Mouse (Mus musculus): ENCODE measurements around the gene Arhgef12. TPM values are rescaled to one million over a fixed set of nuclear protein-coding genes. Genes with fewer than 3 reads are reported as not detected.

Gene Arhgef12
- total and polyA plus RNA-seq, 2 experiments, result 22.9 to 62.3 TPM

- no peak for DNase-seq (ENCODE audit: extremely low read depth, low read depth, low spot score)
- H3K79me2 ChIP-seq (ENCODE audit: control insufficient read depth, insufficient read depth, low read length), result peaks cover 47% of the 10 kb centered on the region
- TF ChIP-seq CTCF (IDR thresholded peaks at IDR 0.05; ENCODE audit: low read depth, low read length), result no peak
- H3K27me3 ChIP-seq (ENCODE audit: control insufficient read depth, insufficient read depth, low read length), result no peaks in the 10 kb centered on the region
- peaks cover 32% of the 10 kb centered on the region for H3K4me1 ChIP-seq (ENCODE audit: control insufficient read depth, insufficient read depth, low read length)
- no peaks in the 10 kb centered on the region for H3K36me3 ChIP-seq (ENCODE audit: control insufficient read depth, insufficient read depth, low read length)
- H3K9ac ChIP-seq (ENCODE audit: low read depth, low read length), result no peak overlapping the region
- no peak overlapping the region for H3K27ac ChIP-seq (replicated peaks; ENCODE audit: insufficient read depth, low read depth, low read length)
- WGBS, result 83% methylated on average over 3 of the region's 3 CpGs
- H3K4me3 ChIP-seq (ENCODE audit: insufficient read depth, low read depth, low read length), result no peak overlapping the region
Observed at GRCm38 (mm10) chr9:43097801-43098557, 9.1 kb downstream of the Arhgef12 start.

GRCm38 (mm10) chr9:43096337-43096736 lies 10.7 kb downstream of the Arhgef12 start:
- H3K9ac ChIP-seq (ENCODE audit: low read depth, low read length), result no peak overlapping the region
- peaks cover 39% of the 10 kb centered on the region for H3K4me1 ChIP-seq (ENCODE audit: control insufficient read depth, insufficient read depth, low read length)
- no peak for DNase-seq (ENCODE audit: extremely low read depth, low read depth, low spot score)
- H3K27me3 ChIP-seq (ENCODE audit: control insufficient read depth, insufficient read depth, low read length), result no peaks in the 10 kb centered on the region
- no peak overlapping the region for H3K4me3 ChIP-seq (ENCODE audit: insufficient read depth, low read depth, low read length)
- H3K79me2 ChIP-seq (ENCODE audit: control insufficient read depth, insufficient read depth, low read length), result peaks cover 45% of the 10 kb centered on the region; the same call in 1 of the 2 replicates
- TF ChIP-seq POLR2A (IDR thresholded peaks at IDR 0.05; ENCODE audit: extremely low read depth, insufficient read depth, low read length) (no peak), CTCF (IDR thresholded peaks at IDR 0.05; ENCODE audit: low read depth, low read length) (no peak)
- no peak overlapping the region for H3K27ac ChIP-seq (replicated peaks; ENCODE audit: insufficient read depth, low read depth, low read length)
- H3K36me3 ChIP-seq (ENCODE audit: control insufficient read depth, insufficient read depth, low read length), result no peaks in the 10 kb centered on the region

- DNase-seq (ENCODE audit: extremely low read depth, low read depth, low spot score), result no peak
- no peak overlapping the region for H3K4me3 ChIP-seq (ENCODE audit: insufficient read depth, low read depth, low read length)
- peaks cover 38% of the 10 kb centered on the region for H3K4me1 ChIP-seq (ENCODE audit: control insufficient read depth, insufficient read depth, low read length)
- TF ChIP-seq POLR2A (IDR thresholded peaks at IDR 0.05; ENCODE audit: extremely low read depth, insufficient read depth, low read length) (no peak), CTCF (IDR thresholded peaks at IDR 0.05; ENCODE audit: low read depth, low read length) (no peak)
- H3K27ac ChIP-seq (replicated peaks; ENCODE audit: insufficient read depth, low read depth, low read length), result no peak overlapping the region
- no peaks in the 10 kb centered on the region; the same call in 1 of the 2 replicates for H3K36me3 ChIP-seq (ENCODE audit: control insufficient read depth, insufficient read depth, low read length)
- no peak overlapping the region for H3K9ac ChIP-seq (ENCODE audit: low read depth, low read length)
- H3K79me2 ChIP-seq (ENCODE audit: control insufficient read depth, insufficient read depth, low read length), result peaks cover 44% of the 10 kb centered on the region; the same call in 1 of the 2 replicates
- H3K27me3 ChIP-seq (ENCODE audit: control insufficient read depth, insufficient read depth, low read length), result no peaks in the 10 kb centered on the region
- 58% methylated on average over 4 of the region's 4 CpGs for WGBS
Observed at GRCm38 (mm10) chr9:43094828-43095227, 12.2 kb downstream of the Arhgef12 start.

GRCm38 (mm10) chr9:43093803-43094202 lies 13.2 kb downstream of the Arhgef12 start:
- TF ChIP-seq CTCF (IDR thresholded peaks at IDR 0.05; ENCODE audit: low read depth, low read length) (no peak), POLR2A (IDR thresholded peaks at IDR 0.05; ENCODE audit: extremely low read depth, insufficient read depth, low read length) (no peak)
- Histone ChIP-seq H3K79me2 (ENCODE audit: control insufficient read depth, insufficient read depth, low read length) (peaks cover 47% of the 10 kb centered on the region; the same call in 1 of the 2 replicates), H3K4me3 (ENCODE audit: insufficient read depth, low read depth, low read length) (no peak overlapping the region), H3K36me3 (ENCODE audit: control insufficient read depth, insufficient read depth, low read length) (no peaks in the 10 kb centered on the region; the same call in 1 of the 2 replicates), H3K27ac (replicated peaks; ENCODE audit: insufficient read depth, low read depth, low read length) (no peak overlapping the region), H3K4me1 (ENCODE audit: control insufficient read depth, insufficient read depth, low read length) (peaks cover 35% of the 10 kb centered on the region), H3K9ac (ENCODE audit: low read depth, low read length) (no peak overlapping the region), H3K27me3 (ENCODE audit: control insufficient read depth, insufficient read depth, low read length) (no peaks in the 10 kb centered on the region)
- WGBS, result 14% methylated on average over 3 of the region's 3 CpGs
- DNase-seq (ENCODE audit: extremely low read depth, low read depth, low spot score), result peak; percentile 83

GRCm38 (mm10) chr9:43085686-43086285 lies 21.3 kb downstream of the Arhgef12 start:
- H3K27ac ChIP-seq (replicated peaks; ENCODE audit: insufficient read depth, low read depth, low read length), result no peak overlapping the region
- no peak overlapping the region for H3K9ac ChIP-seq (ENCODE audit: low read depth, low read length)

More at GRCm38 (mm10) chr9:43085686-43086285, 21.3 kb downstream of the Arhgef12 start:
- Histone ChIP-seq H3K27me3 (ENCODE audit: control insufficient read depth, insufficient read depth, low read length) (no peaks in the 10 kb centered on the region), H3K4me1 (ENCODE audit: control insufficient read depth, insufficient read depth, low read length) (peaks cover 6% of the 10 kb centered on the region), H3K79me2 (ENCODE audit: control insufficient read depth, insufficient read depth, low read length) (peaks cover 39% of the 10 kb centered on the region), H3K4me3 (ENCODE audit: insufficient read depth, low read depth, low read length) (no peak overlapping the region), H3K36me3 (ENCODE audit: control insufficient read depth, insufficient read depth, low read length) (no peaks in the 10 kb centered on the region; the same call in 1 of the 2 replicates)
- 89% methylated on average over 1 of the region's 1 CpGs for WGBS
- TF ChIP-seq CTCF (IDR thresholded peaks at IDR 0.05; ENCODE audit: low read depth, low read length) (no peak), POLR2A (IDR thresholded peaks at IDR 0.05; ENCODE audit: extremely low read depth, insufficient read depth, low read length) (no peak)
- DNase-seq (ENCODE audit: extremely low read depth, low read depth, low spot score), result no peak
